Mouse (Mus musculus): Measurements from ENCODE around the gene Dohh.
A peak's percentile ranks its signal among the peaks of the same experiment; 100 is the strongest.

The Dohh gene

DNA sequence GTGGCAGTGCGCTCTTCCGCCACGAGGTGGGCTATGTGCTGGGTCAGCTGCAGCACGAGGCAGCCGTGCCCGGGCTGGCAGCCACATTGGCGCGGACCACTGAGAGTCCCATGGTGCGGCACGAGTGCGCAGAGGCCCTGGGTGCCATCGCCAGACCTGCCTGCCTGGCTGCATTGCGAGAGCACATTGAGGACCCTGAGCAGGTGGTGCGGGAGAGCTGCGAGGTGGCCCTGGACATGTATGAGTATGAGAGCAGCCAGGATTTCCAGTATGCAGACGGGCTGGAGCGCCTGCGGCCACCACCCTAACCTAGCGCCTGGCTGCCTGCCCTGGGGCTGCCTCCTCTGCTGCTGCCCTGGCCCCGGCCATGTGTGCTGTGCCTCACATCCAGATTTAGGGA lies 3.5 kb downstream of the Dohh start:
- no peak for DNase-seq

DNA sequence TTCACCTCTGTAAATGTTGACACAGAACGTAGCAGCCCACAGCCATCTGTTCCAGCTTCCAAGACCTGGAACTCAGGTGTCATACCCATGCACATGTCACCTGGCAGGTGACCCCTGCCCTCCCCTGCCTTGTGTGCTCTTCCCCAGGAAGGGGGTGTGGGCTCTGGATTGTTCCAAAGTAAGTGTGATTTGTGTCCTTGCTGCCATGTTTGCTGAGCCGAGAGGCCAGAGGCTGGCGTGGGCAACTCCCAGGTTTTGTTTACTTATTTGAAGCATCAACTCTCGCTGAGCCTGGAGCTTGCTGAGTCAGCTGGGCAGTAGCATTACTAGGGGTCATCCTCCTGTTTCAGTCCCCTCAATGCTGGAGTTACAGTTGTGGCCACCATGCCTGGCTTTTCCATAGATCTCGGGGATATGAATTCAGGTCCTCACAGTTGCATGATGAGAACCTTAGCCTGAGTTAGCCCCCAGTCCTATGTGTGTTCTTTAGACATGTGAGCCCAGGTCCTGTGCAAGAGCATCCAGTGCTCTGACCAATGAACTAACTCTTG lies 4.4 kb downstream of the Dohh start, which contains the start of gene Gm48552:
Gene Gm48552, plus strand, starts transcription at position 501 of the 551 bp plus-strand sequence.
- DNase-seq: no peak

DNA sequence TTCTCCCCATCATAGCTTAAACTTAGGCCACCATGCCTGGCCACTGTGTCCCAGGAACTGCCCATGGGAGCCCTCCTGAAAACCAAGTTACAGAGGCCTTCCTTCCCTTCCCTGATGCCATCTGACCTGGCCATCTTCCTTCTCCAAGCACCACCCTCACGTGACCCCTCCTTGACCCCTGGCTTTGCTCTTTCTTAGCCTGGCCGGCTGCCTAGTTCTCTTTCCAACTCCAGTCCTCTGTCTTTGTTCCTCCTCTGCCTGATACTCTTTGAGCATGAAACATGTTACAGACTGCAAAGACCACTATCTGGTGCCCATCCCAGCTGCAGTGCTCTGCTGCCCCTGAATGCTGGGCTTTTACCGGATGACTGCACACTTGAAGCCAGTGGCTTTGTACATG lies 5.1 kb downstream of the Dohh start:
- DNase-seq: no peak

DNA sequence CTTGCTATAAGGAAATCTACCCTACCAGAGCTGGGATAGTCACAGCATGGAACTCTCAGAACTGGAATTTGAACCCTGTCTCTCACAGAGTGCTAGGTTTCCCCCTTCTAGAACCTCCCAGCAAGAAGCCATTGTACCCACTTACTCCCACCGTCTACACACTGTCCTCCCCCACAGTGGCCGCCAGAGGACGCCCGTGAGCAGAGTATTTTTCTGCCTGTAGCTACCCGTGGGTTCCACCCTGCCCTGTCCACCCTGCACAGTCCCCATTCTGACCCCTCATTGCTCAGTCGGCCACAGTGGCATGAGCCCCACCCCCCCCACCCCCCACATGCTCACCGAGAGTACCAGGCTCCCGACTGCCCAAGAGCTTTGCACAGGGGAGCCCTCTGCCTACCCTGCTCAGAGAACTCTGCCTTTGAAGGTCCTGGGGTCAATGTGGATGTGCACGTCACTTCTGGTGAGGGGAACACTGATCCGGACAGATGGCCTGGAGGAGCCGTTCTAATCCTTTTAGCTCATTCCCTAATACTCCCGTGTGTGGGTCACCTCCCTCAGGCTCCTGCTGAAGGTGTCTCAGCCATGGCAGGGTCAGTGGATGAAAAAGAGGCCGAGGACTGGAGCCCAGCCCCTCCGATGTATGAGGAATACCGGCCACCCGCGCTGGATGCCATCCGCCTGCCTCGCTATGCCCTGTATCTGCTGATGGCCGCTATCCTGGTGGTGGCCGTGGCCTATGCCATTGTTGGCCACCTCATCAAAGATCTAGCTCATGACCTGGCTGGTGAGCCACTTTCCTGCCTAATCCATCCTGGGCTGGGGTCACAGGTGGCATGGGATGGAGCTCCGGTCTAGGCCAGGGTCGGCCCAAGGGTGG lies 5.8 kb downstream of the Dohh start:
- DNase-seq: no peak

DNA sequence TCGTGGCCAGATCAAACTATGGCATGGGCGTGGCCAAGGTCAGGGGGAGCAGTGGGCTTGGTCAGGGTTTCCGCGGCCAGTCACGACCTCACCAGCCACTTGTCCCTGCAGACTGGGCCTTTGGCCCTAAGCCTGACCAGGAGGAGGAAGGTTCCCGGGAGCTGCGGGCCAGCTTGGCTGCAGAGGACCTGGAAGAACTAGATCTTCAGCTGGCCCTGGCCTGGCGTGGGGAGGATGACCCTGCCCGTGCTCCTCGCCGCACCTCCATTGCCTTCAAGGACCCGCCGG lies 6.4 kb downstream of the Dohh start:
- DNase-seq: no peak

DNA sequence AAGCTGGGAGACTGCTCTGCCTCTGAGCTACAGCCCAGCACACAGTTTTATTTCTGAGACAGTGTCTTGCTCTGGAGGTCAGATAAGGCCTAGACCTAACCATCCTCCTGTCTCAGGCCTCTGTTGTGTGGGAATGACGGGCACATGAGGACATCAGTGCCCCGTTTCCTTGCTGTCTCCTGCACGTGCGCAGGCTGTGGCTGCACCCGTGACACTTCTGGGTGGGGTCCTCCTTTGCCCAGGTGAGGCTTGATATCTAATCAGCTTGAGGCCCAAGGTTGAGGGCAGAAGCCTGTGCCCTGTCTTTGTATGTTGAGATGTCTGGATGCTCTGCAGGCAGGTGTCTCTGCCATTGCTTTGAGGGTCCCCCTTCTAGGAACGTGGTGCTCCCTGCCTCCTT lies 8.0 kb downstream of the Dohh start:
- no peak for DNase-seq

DNA sequence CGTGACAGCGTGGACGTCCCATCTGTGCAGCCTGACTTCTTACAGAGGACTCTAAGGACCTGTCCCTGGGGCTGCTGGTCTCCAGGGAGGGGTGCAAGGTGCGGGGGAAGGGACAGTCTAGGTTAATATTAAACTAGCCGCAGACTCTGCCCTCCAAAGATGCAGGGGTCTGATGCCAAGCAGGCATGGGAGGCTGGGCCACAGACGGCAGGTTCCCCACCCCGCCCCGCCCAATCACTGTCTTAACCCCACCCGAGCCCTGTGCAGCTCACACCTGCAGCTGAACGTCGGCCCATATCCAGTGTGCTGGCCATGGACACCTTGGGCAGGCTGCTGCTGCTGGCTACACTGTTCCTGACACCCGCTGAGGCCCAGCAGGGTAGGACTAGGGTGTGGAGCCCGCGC lies 8.6 kb downstream of the Dohh start, which contains the start of gene Smim24:
Gene Smim24, plus strand, starts transcription at position 271 of the 405 bp plus-strand sequence.
- no peak for DNase-seq

DNA sequence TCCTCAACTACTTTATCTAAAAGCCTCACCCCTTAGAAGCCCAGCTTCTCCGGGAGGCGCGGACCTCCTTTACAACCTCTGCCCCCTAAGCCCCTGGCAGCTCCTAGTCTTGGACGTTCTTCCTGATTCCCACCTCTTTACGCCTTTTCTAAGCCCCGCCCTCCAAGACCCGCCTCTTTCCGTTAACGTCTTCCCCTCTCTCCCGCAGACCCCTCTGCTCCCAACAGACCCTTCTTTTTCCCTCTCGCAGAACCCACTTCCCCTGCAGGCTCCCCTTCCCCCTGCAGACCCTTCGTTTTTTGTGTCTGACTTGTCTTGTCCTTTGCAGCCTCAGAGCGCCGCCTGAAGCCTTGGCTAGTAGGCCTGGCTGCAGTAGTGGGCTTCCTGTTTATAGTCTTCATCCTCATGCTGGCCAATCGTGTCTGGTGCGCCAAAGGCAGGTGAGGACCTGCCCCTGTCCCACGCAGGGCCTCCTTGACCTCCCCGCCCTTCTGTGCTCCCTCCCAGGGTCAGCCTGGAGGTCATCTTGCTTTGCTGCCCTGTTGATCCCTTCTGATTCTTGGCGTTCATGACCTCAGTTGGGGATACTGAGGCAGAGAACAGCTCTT lies 9.3 kb downstream of the Dohh start:
- DNase-seq: no peak

DNA sequence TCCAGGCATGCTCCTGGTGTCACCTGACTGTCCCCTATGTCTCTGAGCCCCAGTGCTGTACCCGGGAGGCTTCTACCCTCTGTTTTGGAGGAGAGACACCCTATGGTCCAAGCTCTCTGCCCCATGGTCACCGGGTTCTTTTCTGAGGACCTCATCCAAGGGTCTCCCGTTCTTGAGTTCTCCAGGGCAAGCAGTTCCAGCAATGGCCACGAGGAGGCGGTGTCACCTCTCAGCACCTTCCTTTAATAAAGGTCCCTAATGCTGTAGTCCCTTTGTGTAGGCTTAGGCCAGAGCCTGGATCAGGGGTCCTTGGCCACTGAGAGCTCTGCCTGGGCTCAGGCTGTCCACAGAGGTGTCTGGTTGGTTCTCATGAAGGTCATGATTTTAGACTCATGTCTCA lies 10.9 kb downstream of the Dohh start:
- no peak for DNase-seq

DNA sequence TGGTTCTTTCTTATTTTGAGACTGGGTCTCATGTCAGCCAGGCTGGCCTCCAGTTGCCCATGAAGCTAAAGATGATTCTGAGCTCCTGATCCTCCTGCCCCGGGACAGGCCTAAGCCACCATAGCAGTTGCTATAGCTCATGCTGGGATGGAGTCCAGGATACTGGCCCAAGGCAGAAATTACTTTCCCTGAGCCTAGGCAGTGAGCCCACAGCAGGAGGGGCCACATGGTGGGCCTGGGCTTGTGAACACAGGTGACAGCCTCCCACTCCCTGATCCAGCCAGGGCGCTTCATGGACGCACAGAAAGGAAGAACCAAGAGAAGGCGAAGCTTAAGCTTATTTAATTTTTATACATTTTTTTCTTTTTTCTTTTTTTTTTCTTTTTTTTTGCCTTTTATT lies 11.6 kb downstream of the Dohh start:
- DNase-seq: no peak

DNA sequence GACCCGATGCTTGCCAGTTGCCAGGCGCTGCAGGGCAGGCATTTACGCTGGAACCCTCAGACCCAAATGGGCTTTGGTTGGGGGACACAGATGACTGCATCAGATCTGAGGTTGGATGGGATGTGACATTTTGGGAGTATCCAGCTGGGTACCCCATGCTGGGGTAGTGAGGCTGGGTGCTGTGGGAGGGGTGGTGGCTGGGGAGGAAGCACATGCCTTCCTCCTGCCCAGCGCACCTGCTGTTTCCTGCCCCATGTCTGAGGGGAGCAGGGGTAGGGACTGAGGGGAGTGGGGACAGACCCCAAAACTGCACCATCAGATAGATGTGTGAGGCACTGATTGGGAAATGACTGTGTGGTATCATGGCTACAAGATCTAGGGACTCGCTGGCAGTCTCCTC lies 12.5 kb downstream of the Dohh start:
- no peak for DNase-seq

DNA sequence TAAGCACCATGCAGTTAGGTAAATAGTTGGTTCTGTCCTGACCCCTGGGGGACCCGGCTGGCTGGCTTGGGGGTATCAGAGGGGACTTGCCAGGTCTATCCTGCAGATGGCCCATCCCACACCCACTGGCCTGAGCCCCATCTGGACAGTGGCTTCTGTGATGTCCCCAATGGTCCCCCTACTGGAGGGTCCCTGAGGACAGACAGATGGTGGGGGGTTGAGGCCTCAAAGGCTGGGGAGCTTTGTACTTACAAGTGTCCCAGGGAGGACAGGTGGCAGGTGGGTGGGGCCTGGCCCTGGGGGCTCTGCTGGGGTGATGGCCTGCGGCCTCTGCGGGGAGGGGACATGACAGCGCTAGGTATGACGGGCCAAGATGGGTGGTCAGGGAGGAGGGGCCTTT lies 15.1 kb downstream of the Dohh start:
- no peak for DNase-seq

DNA sequence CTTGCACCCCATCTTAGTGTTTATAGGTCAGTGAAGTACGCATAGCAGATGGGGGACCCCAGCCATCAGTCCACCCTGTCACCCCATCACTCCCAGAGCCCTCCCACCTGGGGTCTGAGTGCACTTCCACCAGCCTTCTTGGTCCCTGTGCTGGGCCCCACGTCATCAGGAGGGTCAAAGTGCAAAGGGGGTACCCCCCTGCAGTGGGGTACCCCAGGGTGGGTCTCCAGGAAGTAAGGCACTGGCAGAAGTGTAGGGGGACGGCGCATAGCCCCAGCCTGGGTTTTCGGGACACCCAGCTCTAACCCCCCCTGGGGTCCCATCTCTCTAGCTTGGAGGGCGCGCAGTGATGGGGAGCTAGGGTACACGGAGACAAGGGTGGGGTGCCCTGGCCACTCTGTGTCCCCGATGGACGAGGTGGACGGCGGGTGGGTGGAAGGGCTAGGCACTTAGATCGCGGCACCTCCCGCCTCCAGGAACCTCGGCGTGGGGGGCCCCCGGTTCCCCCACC lies 15.6 kb downstream of the Dohh start:
- DNase-seq: no peak

DNA sequence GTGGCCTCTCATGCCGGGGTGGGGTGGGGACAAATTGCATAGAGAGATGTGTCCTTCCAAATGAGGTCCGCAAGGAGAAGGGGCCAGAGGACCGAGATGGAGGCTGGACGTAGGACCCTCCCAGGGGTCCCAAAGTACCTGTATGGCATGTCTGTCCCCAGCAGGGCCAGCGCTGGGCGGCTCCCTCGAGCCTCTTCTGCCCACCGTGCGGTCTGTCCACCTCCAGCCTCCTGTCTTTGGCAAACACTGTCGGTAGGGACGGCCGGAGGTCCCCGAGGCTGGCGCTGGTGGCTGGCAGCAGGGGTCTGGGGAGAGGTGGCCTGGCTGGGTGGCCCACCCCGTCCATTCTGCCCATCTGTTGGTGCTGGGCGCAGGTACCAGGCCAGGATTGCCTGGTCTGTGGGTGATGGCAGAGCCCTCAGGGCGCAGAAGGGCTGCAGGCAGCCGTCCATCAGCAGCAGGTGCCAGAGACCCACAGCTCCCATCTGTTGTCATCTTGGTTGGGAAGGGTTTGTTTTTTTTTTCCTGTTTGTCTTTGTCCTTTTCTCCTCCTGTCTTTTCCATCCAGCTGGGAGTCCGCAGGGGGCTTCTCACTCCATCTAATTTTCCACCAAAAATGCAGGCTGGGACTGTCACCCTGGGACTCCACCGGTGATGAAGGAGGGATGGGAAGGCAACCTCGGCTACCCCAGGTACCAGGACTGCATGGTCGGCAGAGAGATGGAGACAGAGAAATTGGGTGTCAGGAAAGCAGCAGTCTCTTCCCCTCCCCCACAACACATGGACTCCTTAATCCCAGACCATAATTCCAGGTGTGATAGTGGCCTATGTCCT lies 16.4 kb downstream of the Dohh start:
- DNase-seq: no peak

DNA sequence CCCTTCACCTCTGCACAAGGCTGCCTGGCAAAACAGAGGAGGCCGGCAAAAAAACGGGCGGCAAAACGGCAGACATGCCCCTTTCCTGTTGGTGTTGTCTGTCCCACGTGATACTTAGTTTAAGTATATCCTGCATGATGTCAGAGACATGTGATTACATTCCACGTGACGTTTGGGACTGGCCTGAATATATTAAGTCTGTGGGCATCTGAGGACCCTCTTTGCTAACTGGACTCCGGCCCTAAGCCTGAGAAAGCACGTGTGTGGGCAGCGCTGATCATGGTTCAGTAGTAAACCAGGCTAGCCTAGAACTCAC lies 16.9 kb downstream of the Dohh start:
- DNase-seq: no peak

DNA sequence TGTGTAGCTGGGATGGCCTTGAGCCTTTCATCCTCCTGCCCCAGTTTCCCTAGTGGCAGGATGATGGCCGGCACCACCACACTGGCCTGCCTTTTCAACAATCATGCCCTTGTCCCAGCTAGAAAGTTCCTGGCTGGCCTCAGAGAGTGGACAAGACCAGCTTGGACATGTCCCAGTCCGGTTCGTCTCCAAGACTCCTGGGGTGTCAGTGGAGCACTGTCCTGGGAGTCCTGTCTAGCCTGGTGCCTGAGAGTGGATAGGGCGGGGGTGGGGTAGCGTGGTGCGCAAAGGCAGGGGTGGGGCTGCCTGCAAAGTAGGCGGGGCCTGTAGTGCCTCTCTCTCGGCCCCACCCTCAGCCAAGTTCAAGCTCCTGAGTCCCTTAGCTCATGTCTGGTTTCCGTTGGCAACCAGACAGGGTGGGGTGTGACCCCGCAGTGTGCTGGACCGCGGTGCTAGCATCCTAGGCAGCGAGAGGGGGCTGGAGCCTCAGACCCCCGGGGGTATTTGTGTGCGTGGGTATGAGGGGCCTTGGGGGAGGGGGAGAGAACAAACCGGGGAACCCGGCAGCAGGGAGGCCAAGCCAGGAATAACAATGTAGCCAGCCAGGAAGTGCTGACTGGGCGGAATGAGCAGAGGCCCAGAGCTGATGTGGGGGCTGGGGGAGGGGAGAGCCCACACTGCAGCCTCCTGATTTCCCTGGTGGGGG lies 17.4 kb downstream of the Dohh start:
- peak; percentile 67 for DNase-seq

DNA sequence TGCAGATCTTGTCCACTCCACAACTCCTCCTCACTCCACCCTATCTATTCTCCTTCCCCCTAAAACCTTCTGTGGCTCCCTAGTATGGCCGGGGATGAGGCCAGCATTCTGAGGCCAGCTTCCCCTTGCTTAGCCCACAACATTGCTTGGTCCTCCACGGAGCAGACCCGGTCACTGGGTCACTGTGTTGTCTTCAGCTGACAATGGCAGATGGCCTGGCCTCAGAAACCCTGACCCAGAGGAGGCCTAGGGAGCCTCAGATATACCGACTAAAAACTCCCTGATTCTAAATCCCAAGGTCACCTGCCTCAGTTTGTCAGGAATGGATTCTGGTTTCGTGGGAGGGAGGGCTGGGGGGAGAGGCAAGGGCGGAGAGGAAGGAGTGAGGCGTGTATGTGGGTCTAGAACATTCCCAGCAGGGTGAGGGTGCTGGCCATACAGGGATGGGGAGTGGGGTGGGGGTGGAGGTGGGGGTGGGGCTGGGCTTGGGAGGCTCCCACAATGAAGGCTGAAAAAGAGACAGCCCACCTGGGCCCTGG lies 18.1 kb downstream of the Dohh start:
- no peak for DNase-seq

DNA sequence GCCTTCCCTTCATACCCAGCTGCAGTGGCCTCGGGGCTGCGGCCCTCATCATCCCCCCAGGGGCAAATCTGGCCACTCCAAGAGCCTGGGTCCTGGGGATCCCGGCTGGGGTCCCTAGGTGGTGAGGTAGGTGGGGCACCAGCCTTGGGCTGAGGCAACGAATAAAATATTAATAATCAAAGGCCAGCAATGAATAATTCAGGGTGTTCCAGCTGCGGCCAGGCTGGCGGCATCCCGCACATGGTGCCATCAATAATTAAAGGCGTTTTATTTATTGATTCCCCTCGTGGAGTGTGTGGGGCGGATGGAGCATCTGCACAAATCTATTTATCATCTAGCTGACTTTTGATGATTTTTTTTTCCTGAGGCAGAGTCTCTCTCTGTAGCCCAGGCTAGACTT lies 19.3 kb downstream of the Dohh start:
- no peak for DNase-seq

DNA sequence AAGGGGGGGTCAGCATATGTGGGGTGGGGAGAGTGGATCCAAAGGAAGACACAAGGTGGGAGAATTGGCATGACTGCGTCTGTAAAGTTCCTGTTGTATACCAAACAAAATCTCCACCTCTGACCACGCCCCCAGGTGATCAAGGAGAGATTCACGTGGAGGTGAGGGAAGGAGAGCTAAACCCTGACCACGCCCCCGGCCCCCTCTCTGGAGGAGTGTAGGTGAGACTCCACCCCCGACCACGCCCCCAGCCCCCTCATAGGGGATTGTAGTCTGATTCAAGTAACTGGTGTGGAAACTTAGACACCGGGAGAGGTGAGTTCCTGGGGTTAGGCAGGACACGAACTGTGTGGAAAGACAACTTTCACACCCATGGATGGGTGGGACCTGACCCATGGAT lies 19.9 kb downstream of the Dohh start:
- no peak for DNase-seq

DNA sequence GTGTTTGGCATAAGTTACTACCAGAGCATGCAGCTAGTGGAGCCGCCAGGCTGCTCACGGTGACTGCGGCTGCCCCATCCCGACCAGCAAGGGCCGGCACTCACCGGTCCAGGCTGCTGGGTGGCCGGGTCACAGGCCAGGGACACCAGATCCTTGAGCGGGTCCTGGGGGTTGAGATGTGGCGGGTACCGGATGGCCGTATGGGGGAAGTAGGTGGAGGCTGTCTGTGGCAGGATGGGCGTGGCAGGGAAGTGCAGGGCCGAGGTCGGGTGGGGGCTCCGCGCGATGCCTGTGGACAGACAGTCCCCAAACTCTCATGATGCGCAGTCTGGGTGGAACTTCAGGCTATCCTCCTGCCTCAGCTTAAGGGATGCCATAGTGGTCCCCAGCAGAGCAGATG lies 20.5 kb downstream of the Dohh start:
- no peak for DNase-seq

DNA sequence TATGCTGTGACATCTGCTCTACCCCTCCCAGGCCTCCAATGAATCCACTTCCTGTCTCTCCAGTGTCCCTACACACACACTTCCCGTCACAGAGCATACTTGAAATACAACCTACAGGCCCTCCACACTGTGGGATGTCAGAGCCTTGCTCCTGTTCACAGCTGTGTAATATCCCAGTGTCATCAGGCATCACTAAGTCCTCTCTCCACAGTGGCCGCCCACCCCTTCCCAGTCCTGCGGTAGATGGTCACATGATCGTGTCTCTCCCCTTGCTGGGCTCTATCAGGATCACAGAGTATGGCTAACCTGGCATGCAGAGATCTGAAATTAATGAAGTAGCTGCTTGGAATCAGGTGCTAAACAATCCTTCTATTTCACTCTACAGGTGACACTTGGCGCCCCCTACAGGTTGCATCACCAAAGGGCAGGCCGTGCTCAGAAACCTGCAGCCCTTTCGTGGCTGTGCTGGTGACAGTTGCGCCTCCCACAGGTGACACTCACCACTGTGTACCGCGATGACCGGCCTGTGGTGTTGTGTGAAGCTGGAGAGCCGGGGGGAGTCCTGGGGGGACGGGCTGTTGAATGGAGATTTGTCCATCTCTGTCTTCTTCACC lies 21.5 kb downstream of the Dohh start:
- no peak for DNase-seq
